Mouse (Mus musculus) T-helper 2 cell (primary cell): ENCODE data around the gene Eps15l1.

ENCODE experiments used
- in situ Hi-C: fragments of 300-600 bp; cut with MboI, MseI; formaldehyde crosslinking; loops from one replicate; pipeline ENCODE4 v1.15.1; 2025; ENCODE audit warnings: high pct_unique_total_duplicates

Eps15l1 gene

DNA sequence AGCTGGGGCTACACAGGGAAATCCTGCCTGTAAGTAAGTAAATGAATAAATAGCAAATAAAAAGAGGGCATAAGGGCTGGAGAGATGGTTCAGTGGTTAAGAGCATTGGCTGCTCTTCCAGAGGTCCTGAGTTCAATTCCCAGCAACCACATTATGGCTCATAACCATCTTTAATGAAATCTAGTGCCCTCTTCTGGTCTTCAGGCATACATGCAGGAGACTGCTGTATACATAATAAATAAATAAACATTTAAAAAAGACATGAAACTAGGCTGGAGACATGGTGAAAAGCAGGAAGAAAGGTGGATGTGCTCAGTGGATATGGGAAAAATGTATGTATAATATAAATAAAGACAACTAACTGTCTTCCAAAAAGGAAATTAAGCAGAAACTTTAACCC is 128.0 kb downstream of the Eps15l1 start:
- in situ Hi-C loops: no loop called here

DNA sequence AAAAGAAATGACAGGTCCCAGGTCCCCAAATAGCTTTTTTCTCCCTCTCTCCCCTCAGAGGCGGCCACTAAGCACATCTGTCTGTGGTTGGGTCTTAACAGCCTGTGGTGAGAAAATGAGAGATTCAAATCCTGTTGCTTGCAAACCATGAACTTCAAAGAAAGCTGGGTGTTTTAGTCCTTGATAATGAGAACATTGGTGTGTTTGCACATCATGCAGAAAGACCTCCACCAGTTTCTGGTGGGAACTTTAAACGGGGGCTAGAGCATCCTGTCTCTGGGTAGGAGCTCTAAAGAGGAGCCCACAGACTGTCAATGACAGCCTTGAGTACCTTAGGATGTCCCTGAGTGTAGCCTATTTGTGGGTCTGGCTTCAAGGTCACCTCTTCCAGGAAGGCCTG is 130.2 kb downstream of the Eps15l1 start:
- in situ Hi-C loops: no loop called here
